Mouse (Mus musculus): Measurements from ENCODE around the gene Map3k9.

Gene Map3k9

GRCm38 (mm10) chr12:81781105-81781909 lies at the start of gene Map3k9:
Gene Map3k9, minus strand, starts transcription at chr12:81781175.
- DNase-seq (ENCODE audit: low read depth, low spot score) = peak; percentile 69

DNA sequence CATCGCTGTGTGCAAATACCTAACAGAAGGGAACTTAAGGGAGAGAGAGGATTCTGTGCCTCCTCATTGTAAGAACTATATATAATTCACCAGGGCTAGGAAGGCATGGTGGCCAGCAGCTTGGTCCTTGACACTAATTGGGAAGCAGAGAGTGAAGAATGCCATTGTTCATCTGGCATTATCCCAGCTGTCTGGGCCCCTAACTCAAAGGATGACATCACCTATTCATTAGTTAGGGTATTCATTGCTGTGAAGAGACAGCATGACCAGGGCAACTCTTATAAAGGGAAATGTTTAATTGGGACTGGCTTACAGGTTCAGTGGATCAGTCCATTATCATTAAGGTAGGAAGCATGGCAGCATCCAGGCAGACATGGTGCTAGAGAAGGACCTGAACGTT lies 47.4 kb upstream of the Map3k9 start:
- DNase-seq (ENCODE audit: low read depth, low spot score) = no peak

DNA sequence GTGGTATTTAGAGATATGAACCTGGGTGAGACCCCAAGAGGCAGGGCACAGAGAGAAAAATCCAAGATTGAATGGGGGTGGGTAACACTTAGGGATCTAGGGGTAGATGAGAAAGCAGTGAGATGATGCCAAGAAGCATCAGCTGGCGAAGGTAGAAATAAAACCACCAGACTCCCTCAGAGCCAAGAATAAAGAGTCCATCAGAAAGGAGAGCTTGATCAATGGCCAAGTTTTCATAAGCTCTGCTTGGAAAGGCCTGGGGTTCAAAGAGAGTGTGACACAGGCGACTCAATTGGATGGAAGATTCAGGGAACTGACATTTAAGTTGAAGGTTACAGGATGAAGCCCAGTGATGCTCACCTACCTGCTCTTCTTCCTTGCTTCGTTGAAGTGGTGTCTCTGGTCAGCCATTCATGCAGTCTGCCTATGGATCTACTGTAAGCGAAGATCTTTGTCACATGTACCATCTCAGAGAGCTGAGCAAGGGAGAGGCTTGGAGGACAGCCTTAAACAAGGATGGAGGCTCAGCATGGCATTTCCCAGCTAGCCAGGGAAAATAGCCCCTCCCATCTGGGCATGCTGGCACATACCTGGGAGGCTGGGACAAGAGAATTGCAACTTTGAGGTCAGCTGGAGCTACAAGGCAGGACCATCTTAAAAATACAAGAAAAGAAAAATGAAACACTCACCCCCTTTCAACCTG lies 42.0 kb upstream of the Map3k9 start:
- no peak for DNase-seq (ENCODE audit: low read depth, low spot score)

GRCm38 (mm10) chr12:81822176-81822575 lies 41.2 kb upstream of the Map3k9 start:
- DNase-seq (ENCODE audit: low read depth, low spot score) = no peak

DNA sequence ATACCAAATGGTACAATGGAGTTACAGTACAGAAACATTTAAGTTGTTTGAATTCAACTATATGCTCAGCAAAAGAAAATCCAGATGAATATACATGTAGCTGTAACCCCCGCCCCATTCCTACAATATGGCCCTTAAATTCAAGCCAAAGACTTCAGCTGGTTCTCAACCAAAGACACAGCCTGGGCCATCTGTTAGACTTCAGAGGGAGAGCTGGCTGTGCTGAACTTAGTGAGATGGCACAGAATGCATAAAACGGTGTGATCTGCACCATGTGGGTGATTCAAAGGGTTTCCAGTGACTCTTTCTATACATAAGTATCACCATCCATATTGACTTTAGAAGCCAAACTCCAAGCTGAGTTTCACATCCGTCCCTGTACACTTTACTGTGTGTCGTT lies 39.7 kb upstream of the Map3k9 start:
- DNase-seq (ENCODE audit: low read depth, low spot score) = no peak

- DNase-seq (ENCODE audit: low read depth, low spot score) = peak; percentile 58
Measured at GRCm38 (mm10) chr12:81817126-81817505, 36.1 kb upstream of the Map3k9 start.

GRCm38 (mm10) chr12:81816330-81817125 lies 35.6 kb upstream of the Map3k9 start:
- peak; percentile 70 for DNase-seq (ENCODE audit: low read depth, low spot score)

GRCm38 (mm10) chr12:81814742-81815141 lies 33.8 kb upstream of the Map3k9 start:
- DNase-seq (ENCODE audit: low read depth, low spot score) = no peak

DNA sequence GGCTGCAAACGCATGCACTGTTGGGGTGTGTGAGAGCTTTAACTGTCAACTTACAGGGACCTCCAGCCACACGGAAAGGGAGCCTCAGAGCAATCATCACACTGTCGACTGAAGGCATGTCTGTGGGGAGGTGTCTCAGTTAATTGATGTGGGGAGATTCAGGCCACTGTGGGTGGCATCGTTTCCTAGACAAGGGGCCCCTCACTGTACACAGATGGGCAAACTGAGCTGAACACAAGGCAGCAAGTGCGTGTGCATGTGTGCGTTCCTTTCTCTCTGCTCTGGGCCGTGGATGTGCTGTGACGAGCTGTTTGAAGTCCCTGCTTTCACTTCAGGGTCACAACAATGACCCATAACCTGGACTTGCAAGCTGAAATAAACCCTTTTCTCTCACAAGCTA lies 29.4 kb upstream of the Map3k9 start:
- no peak for DNase-seq (ENCODE audit: low read depth, low spot score)

- no peak for DNase-seq (ENCODE audit: low read depth, low spot score)
Measured at GRCm38 (mm10) chr12:81808596-81808995, 27.6 kb upstream of the Map3k9 start.

DNA sequence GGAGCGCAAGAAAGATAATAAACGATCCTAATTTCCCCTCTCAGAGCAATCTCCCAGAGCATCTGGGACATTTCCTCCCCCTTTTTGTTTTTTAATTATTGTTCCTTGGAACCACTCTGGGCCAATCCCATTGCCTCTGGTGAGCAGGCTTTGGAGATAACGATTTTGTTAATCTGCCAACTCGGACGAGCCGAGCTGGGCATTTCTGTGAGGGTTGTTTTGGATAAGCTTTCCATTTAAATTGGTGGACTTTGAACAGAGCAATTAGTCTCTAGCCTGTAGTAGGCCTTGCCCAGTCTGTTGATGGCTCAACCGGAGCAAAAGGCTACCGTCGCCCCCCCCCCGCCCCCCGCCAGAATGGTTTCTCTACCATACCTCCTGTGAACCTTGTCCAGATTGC lies 27.0 kb upstream of the Map3k9 start:
- no peak for DNase-seq (ENCODE audit: low read depth, low spot score)

DNA sequence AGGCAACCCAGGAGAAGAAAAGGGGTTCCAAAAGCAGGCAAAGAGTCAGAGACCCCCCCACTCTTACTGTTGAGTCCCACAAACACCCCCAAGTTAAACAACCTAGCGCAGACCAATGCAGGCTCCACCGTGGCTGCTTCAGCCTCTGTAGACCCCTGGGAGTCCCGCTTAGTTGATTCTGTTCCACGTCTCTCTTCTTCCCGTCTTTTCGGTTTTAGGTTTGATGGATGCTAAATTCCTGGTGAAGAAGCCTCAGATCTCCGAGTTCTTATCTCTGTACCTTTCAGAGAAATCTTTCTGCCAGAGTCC lies 26.5 kb upstream of the Map3k9 start:
- no peak for DNase-seq (ENCODE audit: low read depth, low spot score)

- peak; percentile 20 for DNase-seq (ENCODE audit: low read depth, low spot score)
Measured at GRCm38 (mm10) chr12:81806759-81807528, 26.0 kb upstream of the Map3k9 start.

GRCm38 (mm10) chr12:81806114-81806513 lies 25.1 kb upstream of the Map3k9 start:
- DNase-seq (ENCODE audit: low read depth, low spot score) = no peak

DNA sequence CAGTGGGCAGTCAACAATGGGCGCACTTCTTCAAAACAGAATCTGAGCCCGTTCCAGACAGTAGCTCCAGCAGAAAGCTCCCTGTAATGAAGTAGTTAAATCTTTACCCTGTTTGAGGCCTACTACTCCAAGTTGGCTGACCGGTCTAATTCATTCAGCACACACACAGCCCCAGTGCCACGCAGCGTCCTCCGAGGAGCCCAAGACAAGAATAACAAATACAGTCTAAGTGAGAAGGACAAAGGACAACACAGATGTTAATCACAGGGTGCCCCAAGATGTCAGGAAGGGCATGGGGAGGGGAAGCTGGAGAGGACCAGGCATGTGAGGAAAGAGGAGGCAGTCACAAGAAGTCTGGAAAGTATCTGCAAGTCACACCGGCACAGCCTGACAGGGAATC lies 22.8 kb upstream of the Map3k9 start:
- DNase-seq (ENCODE audit: low read depth, low spot score) = no peak

- no peak for DNase-seq (ENCODE audit: low read depth, low spot score)
Measured at GRCm38 (mm10) chr12:81803016-81803415, 22.0 kb upstream of the Map3k9 start.

DNA sequence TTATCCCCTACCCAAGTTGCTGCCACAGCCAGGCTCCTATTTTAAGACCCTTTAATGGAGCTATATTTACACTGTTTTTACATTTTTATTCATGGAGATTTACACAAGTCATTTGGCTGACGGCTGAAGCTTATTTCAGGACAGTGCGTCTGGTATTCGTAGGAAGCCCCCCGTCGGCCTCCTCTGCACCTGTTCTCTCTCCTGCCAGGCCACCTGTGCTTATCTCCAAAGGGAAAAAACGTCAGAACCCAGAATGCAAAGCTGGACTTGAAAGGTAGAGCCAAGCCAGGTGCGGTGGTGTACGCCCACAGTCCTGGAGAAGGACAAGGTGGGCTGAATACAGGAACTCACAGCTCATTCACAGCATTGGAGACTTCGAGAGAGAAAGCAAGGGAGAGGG lies 20.2 kb upstream of the Map3k9 start:
- no peak for DNase-seq (ENCODE audit: low read depth, low spot score)

- no peak for DNase-seq (ENCODE audit: low read depth, low spot score)
Measured at GRCm38 (mm10) chr12:81796541-81796940, 15.6 kb upstream of the Map3k9 start.

- no peak for DNase-seq (ENCODE audit: low read depth, low spot score)
Measured at GRCm38 (mm10) chr12:81792511-81793218, 11.7 kb upstream of the Map3k9 start.

GRCm38 (mm10) chr12:81789499-81789898 lies 8.5 kb upstream of the Map3k9 start:
- DNase-seq (ENCODE audit: low read depth, low spot score) = no peak

DNA sequence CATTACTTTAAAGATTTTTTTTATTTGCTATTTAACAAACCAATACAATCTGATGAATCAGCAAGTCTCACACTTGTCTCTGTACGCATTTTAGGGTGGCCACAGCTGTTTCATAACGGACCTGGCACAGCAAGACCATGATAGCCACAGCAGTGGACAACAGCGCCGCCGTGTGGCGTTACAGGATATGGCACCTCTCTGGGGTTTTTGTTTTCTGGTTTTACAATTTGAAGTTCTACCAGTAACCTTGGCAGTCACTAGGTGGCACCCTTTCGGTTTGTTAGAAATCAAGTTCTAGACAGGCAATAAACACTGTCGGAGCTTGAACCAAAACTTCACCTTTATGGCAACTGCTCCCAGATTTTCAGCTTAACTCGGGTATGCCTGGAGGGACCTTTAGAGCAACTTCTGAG lies 7.7 kb upstream of the Map3k9 start:
- DNase-seq (ENCODE audit: low read depth, low spot score) = peak; percentile 76

All from WW6 (cell line).